Mouse (Mus musculus) embryonic facial prominence, embryonic 11.5 days (tissue): ENCODE measurements at regions not wholly inside any gene's neighbourhood (a gene's known extent, or its start where the extent isn't known, plus 50 kb on each side); places are given as distances from the start of the nearest gene placed in this dataset.
"Not testable (repeated sequence)": the region's sequence is repeated elsewhere in the genome, so short reads cannot be mapped to it uniquely, and the experiment has no call there.

Source experiments
- ATAC-seq: fragments of 200-750 bp; cut with Nextera tagmentation; replicated peaks from 2 replicates; pipeline ENCODE4 v1.8.0; 2017; ENCODE audit warnings: low read depth; ENCODE audit not compliant: insufficient number of reproducible peaks, low FRiP score, low TSS enrichment
- DNase-seq: peaks from one replicate; pipeline ENCODE4 v3.0.0-alpha.2; 2015; ENCODE audit warnings: low spot score
- H3K27ac ChIP-seq: fragments of 300-500 bp; sonication (generic); replicated peaks from 2 replicates; pipeline ENCODE4 v1.5.1; 2014; ENCODE audit warnings: mild to moderate bottlenecking, low read depth, low read length, control low read depth
- H3K27me3 ChIP-seq: fragments of 300-500 bp; sonication (generic); 2 replicates; pipeline ENCODE4 v1.6.1; 2014; ENCODE audit warnings: mild to moderate bottlenecking, low read length, moderate library complexity, mixed read lengths; ENCODE audit not compliant: control insufficient read depth, insufficient read depth
- H3K36me3 ChIP-seq: fragments of 300-500 bp; sonication (generic); replicated peaks from 2 replicates; pipeline ENCODE4 v1.6.1; 2014; ENCODE audit warnings: low read depth, mild to moderate bottlenecking, low read length, moderate library complexity, mixed read lengths; ENCODE audit not compliant: control insufficient read depth, insufficient read depth
- H3K4me1 ChIP-seq: fragments of 300-500 bp; sonication (generic); 2 replicates; pipeline ENCODE4 v1.6.1; 2014; ENCODE audit warnings: low read length, mixed read lengths; ENCODE audit not compliant: control insufficient read depth, insufficient read depth
- H3K4me2 ChIP-seq: fragments of 300-500 bp; sonication (generic); 2 replicates; pipeline ENCODE4 v1.6.1; 2014; ENCODE audit warnings: low read depth, mild to moderate bottlenecking, control low read depth, low read length, moderate library complexity
- H3K4me3 ChIP-seq: fragments of 300-500 bp; sonication (generic); 2 replicates; pipeline ENCODE4 v1.5.1; 2014; ENCODE audit warnings: low read depth, low read length, control low read depth
- H3K9ac ChIP-seq: fragments of 300-500 bp; sonication (generic); replicated peaks from 2 replicates; pipeline ENCODE4 v1.6.1; 2014; ENCODE audit warnings: mild to moderate bottlenecking, control low read depth, low read length
- H3K9me3 ChIP-seq: fragments of 300-500 bp; sonication (generic); replicated peaks from 2 replicates; pipeline ENCODE4 v1.6.1; 2016; ENCODE audit warnings: mild to moderate bottlenecking, low read length, inconsistent platforms, mixed read lengths; ENCODE audit not compliant: control insufficient read depth
- WGBS: fragments of 180-500 bp; shearing (Covaris S2); extraction: QIAGEN DNeasy Blood & Tissue Kit; methylation state at CpG from one replicate; pipeline ENCODE4 v1.1.7; 2014; 5-methylcytosine and 5-hydroxymethylcytosine counted together

- peak; percentile 86 for ATAC-seq
Measured at GRCm38 (mm10) chr7:92984701-92985682, 94.7 kb upstream of the Fam181b start.

GRCm38 (mm10) chr7:92985683-92986070, 94.0 kb upstream of the Fam181b start:
- H3K27ac ChIP-seq: no peak overlapping the region

More at GRCm38 (mm10) chr7:92984701-92985682, 94.7 kb upstream of the Fam181b start:
- DNase-seq: peak; percentile 58
- H3K4me1 ChIP-seq: no peaks in the 10 kb centered on the region
- H3K9ac ChIP-seq: no peak overlapping the region; the same call in 1 of the 2 replicates
- no peaks in the 10 kb centered on the region for H3K27me3 ChIP-seq
- H3K36me3 ChIP-seq: no peaks in the 10 kb centered on the region
- H3K4me2 ChIP-seq: peak overlapping the region; percentile 16; the same call in 1 of the 2 replicates
- H3K9me3 ChIP-seq: no peaks in the 10 kb centered on the region
- 37% methylated on average over 18 of the region's 18 CpGs for WGBS
- H3K4me3 ChIP-seq: no peak overlapping the region
- H3K27ac ChIP-seq: no peak overlapping the region

GRCm38 (mm10) chr7:92998886-92999285, 80.8 kb upstream of the Fam181b start:
- Histone ChIP-seq H3K27me3 (no peaks in the 10 kb centered on the region), H3K4me3 (no peak overlapping the region), H3K4me2 (no peak overlapping the region), H3K9ac (no peak overlapping the region), H3K9me3 (no peaks in the 10 kb centered on the region), H3K36me3 (no peaks in the 10 kb centered on the region), H3K27ac (no peak overlapping the region), H3K4me1 (no peaks in the 10 kb centered on the region)
- ATAC-seq: no peak
- WGBS: 86% methylated on average over 3 of the region's 3 CpGs
- DNase-seq: no peak

More at GRCm38 (mm10) chr7:92985683-92986070, 94.0 kb upstream of the Fam181b start:
- Histone ChIP-seq H3K4me1 (no peaks in the 10 kb centered on the region), H3K27me3 (no peaks in the 10 kb centered on the region), H3K4me2 (no peak overlapping the region), H3K9ac (no peak overlapping the region), H3K36me3 (no peaks in the 10 kb centered on the region), H3K9me3 (no peaks in the 10 kb centered on the region), H3K4me3 (no peak overlapping the region)
- WGBS: 66% methylated on average over 2 of the region's 2 CpGs
- no peak for DNase-seq
- ATAC-seq: no peak

- not testable (repeated sequence) for H3K4me2 ChIP-seq, H3K4me3 ChIP-seq, H3K27me3 ChIP-seq, ATAC-seq, H3K9ac ChIP-seq, H3K27ac ChIP-seq, H3K4me1 ChIP-seq, H3K36me3 ChIP-seq, H3K9me3 ChIP-seq
- peak; percentile 21 for DNase-seq
- 34% methylated on average over 5 of the region's 5 CpGs for WGBS
Measured at GRCm38 (mm10) chr7:93006694-93007231, 72.9 kb upstream of the Fam181b start.

- Histone ChIP-seq H3K27me3 (no peaks in the 10 kb centered on the region), H3K36me3 (no peaks in the 10 kb centered on the region), H3K9me3 (no peaks in the 10 kb centered on the region), H3K9ac (no peak overlapping the region), H3K4me1 (no peaks in the 10 kb centered on the region), H3K27ac (no peak overlapping the region), H3K4me3 (no peak overlapping the region), H3K4me2 (no peak overlapping the region)
- WGBS: 49% methylated on average over 4 of the region's 4 CpGs
- ATAC-seq (no peak), DNase-seq (no peak)
Measured at GRCm38 (mm10) chr7:93007721-93008120, 71.9 kb upstream of the Fam181b start.

- no peaks in the 10 kb centered on the region for H3K27me3 ChIP-seq
- H3K4me2 ChIP-seq: no peak overlapping the region
- no peak overlapping the region for H3K9ac ChIP-seq
- ATAC-seq (no peak), DNase-seq (no peak)
- no peaks in the 10 kb centered on the region for H3K9me3 ChIP-seq
- H3K4me3 ChIP-seq: no peak overlapping the region
- no peaks in the 10 kb centered on the region for H3K36me3 ChIP-seq
- no peak overlapping the region for H3K27ac ChIP-seq
- WGBS: 83% methylated on average over 1 of the region's 1 CpGs
- no peaks in the 10 kb centered on the region for H3K4me1 ChIP-seq
Measured at GRCm38 (mm10) chr7:93019390-93019789, 60.3 kb upstream of the Fam181b start.

- H3K4me2 ChIP-seq: no peak overlapping the region
- no peak overlapping the region for H3K4me3 ChIP-seq
- H3K27me3 ChIP-seq: no peaks in the 10 kb centered on the region
- no peaks in the 10 kb centered on the region for H3K9me3 ChIP-seq
- 60% methylated on average over 5 of the region's 5 CpGs for WGBS
- DNase-seq (no peak), ATAC-seq (no peak)
- H3K27ac ChIP-seq: no peak overlapping the region
- H3K36me3 ChIP-seq: no peaks in the 10 kb centered on the region
- no peaks in the 10 kb centered on the region for H3K4me1 ChIP-seq
- H3K9ac ChIP-seq: no peak overlapping the region
Measured at GRCm38 (mm10) chr7:93023489-93024130, 56.1 kb upstream of the Fam181b start.

- Histone ChIP-seq H3K9me3 (no peaks in the 10 kb centered on the region), H3K4me1 (no peaks in the 10 kb centered on the region), H3K36me3 (no peaks in the 10 kb centered on the region), H3K27me3 (no peaks in the 10 kb centered on the region), H3K27ac (no peak overlapping the region), H3K9ac (no peak overlapping the region), H3K4me2 (no peak overlapping the region), H3K4me3 (no peak overlapping the region)
- 61% methylated on average over 4 of the region's 4 CpGs for WGBS
- no peak for DNase-seq
- no peak for ATAC-seq
Measured at GRCm38 (mm10) chr7:93026231-93026630, 53.4 kb upstream of the Fam181b start.
